Mouse (Mus musculus): Measurements from ENCODE around the gene Eif4enif1. TPM values are rescaled to one million over a fixed set of nuclear protein-coding genes. Genes with fewer than 3 reads are reported as not detected.

Gene Eif4enif1
- total RNA-seq, 2 experiments from 2014 or later: 86.4 to 156 TPM

- ATAC-seq (replicated peaks; ENCODE audit: low FRiP score, low TSS enrichment, poor library complexity, severe bottlenecking): no peak
Observed at GRCm38 (mm10) chr11:3247387-3247786, 45.2 kb downstream of the Eif4enif1 start.

GRCm38 (mm10) chr11:3259537-3259936, 57.3 kb downstream of the Eif4enif1 start:
- peak; percentile 71 for ATAC-seq (replicated peaks; ENCODE audit: low FRiP score, low TSS enrichment, poor library complexity, severe bottlenecking)

- ATAC-seq (replicated peaks; ENCODE audit: low FRiP score, low TSS enrichment, poor library complexity, severe bottlenecking): peak; percentile 61
Observed at GRCm38 (mm10) chr11:3265291-3266078, 63.3 kb downstream of the Eif4enif1 start.

GRCm38 (mm10) chr11:3266079-3266685, 64.0 kb downstream of the Eif4enif1 start, which contains the start of gene Drg1:
Gene Drg1, minus strand, starts transcription at chr11:3266415.
- peak; percentile 92 for ATAC-seq (replicated peaks; ENCODE audit: low FRiP score, low TSS enrichment, poor library complexity, severe bottlenecking)

- no peak for ATAC-seq (replicated peaks; ENCODE audit: low FRiP score, low TSS enrichment, poor library complexity, severe bottlenecking)
Observed at GRCm38 (mm10) chr11:3267133-3267532, 64.9 kb downstream of the Eif4enif1 start.

- no peak for ATAC-seq (replicated peaks; ENCODE audit: low FRiP score, low TSS enrichment, poor library complexity, severe bottlenecking)
Observed at GRCm38 (mm10) chr11:3269241-3269640, 67.0 kb downstream of the Eif4enif1 start.

GRCm38 (mm10) chr11:3278351-3278750, 76.2 kb downstream of the Eif4enif1 start:
- no peak for ATAC-seq (replicated peaks; ENCODE audit: low FRiP score, low TSS enrichment, poor library complexity, severe bottlenecking)

- peak; percentile 88 for ATAC-seq (replicated peaks; ENCODE audit: low FRiP score, low TSS enrichment, poor library complexity, severe bottlenecking)
Observed at GRCm38 (mm10) chr11:3279729-3280128, 77.5 kb downstream of the Eif4enif1 start.

- no peak for ATAC-seq (replicated peaks; ENCODE audit: low FRiP score, low TSS enrichment, poor library complexity, severe bottlenecking)
Observed at GRCm38 (mm10) chr11:3282887-3283286, 80.7 kb downstream of the Eif4enif1 start.

- ATAC-seq (replicated peaks; ENCODE audit: low FRiP score, low TSS enrichment, poor library complexity, severe bottlenecking): no peak
Observed at GRCm38 (mm10) chr11:3283645-3284044, 81.5 kb downstream of the Eif4enif1 start.

- no peak for ATAC-seq (replicated peaks; ENCODE audit: low FRiP score, low TSS enrichment, poor library complexity, severe bottlenecking)
Observed at GRCm38 (mm10) chr11:3285940-3286339, 83.7 kb downstream of the Eif4enif1 start.

- ATAC-seq (replicated peaks; ENCODE audit: low FRiP score, low TSS enrichment, poor library complexity, severe bottlenecking): no peak
Observed at GRCm38 (mm10) chr11:3287131-3287530, 84.9 kb downstream of the Eif4enif1 start.

GRCm38 (mm10) chr11:3287921-3288320, 85.7 kb downstream of the Eif4enif1 start:
- no peak for ATAC-seq (replicated peaks; ENCODE audit: low FRiP score, low TSS enrichment, poor library complexity, severe bottlenecking)

GRCm38 (mm10) chr11:3288521-3289301, 86.5 kb downstream of the Eif4enif1 start, which contains the start of gene Patz1:
Gene Patz1, plus strand, starts transcription at chr11:3288874.
- ATAC-seq (replicated peaks; ENCODE audit: low FRiP score, low TSS enrichment, poor library complexity, severe bottlenecking): peak; percentile 27

GRCm38 (mm10) chr11:3289302-3289802, 87.2 kb downstream of the Eif4enif1 start:
- ATAC-seq (replicated peaks; ENCODE audit: low FRiP score, low TSS enrichment, poor library complexity, severe bottlenecking): peak; percentile 27

- ATAC-seq (replicated peaks; ENCODE audit: low FRiP score, low TSS enrichment, poor library complexity, severe bottlenecking): peak; percentile 19
Observed at GRCm38 (mm10) chr11:3289803-3290639, 87.8 kb downstream of the Eif4enif1 start.

GRCm38 (mm10) chr11:3290640-3291310, 88.6 kb downstream of the Eif4enif1 start:
- peak; percentile 14; the same call in 1 of the 2 replicates for ATAC-seq (replicated peaks; ENCODE audit: low FRiP score, low TSS enrichment, poor library complexity, severe bottlenecking)

- ATAC-seq (replicated peaks; ENCODE audit: low FRiP score, low TSS enrichment, poor library complexity, severe bottlenecking): no peak
Observed at GRCm38 (mm10) chr11:3291311-3292061, 89.3 kb downstream of the Eif4enif1 start.
